Mouse (Mus musculus) hindbrain, embryonic 11.5 days (tissue): ENCODE results near the gene Thada. TPM values are rescaled to one million over a fixed set of nuclear protein-coding genes. Genes with fewer than 3 reads are reported as not detected.

Source experiments
- ATAC-seq: fragments of 200-750 bp; cut with Nextera tagmentation; 2 replicates; pipeline ENCODE4 v1.8.0; 2017; ENCODE audit warnings: mild to moderate bottlenecking, moderate TSS enrichment, moderate library complexity; ENCODE audit not compliant: low FRiP score
- DNase-seq: peaks from one replicate; pipeline ENCODE4 v3.0.0-alpha.2; 2015; ENCODE audit warnings: low spot score
- H3K27ac ChIP-seq: fragments of 300-500 bp; sonication (generic); 2 replicates; pipeline ENCODE4 v1.5.1; 2014; ENCODE audit warnings: mild to moderate bottlenecking, low read depth, low read length
- H3K27me3 ChIP-seq: fragments of 300-500 bp; sonication (generic); 2 replicates; pipeline ENCODE4 v1.6.1; 2014; ENCODE audit warnings: mild to moderate bottlenecking, low read length, moderate library complexity, mixed read lengths; ENCODE audit not compliant: control insufficient read depth, insufficient read depth
- H3K36me3 ChIP-seq: fragments of 300-500 bp; sonication (generic); 2 replicates; pipeline ENCODE4 v1.6.1; 2014; ENCODE audit warnings: mild to moderate bottlenecking, low read length, moderate library complexity, mixed read lengths; ENCODE audit not compliant: control insufficient read depth, insufficient read depth
- H3K4me1 ChIP-seq: fragments of 300-500 bp; sonication (generic); replicated peaks from 2 replicates; pipeline ENCODE4 v1.6.1; 2014; ENCODE audit warnings: low read length, mixed read lengths; ENCODE audit not compliant: control insufficient read depth, insufficient read depth
- H3K4me2 ChIP-seq: fragments of 300-500 bp; sonication (generic); replicated peaks from 2 replicates; pipeline ENCODE4 v1.6.1; 2014; ENCODE audit warnings: mild to moderate bottlenecking, low read depth, low read length
- H3K4me3 ChIP-seq: fragments of 300-500 bp; sonication (generic); 2 replicates; pipeline ENCODE4 v1.5.1; 2014; ENCODE audit warnings: low read depth, low read length
- H3K9ac ChIP-seq: fragments of 300-500 bp; sonication (generic); 2 replicates; pipeline ENCODE4 v1.6.1; 2014; ENCODE audit warnings: low read depth, low read length
- H3K9me3 ChIP-seq: fragments of 300-500 bp; sonication (generic); 2 replicates; pipeline ENCODE4 v1.6.1; 2016; ENCODE audit warnings: low read length; ENCODE audit not compliant: control insufficient read depth
- WGBS: fragments of 180-500 bp; shearing (Covaris S2); extraction: QIAGEN DNeasy Blood & Tissue Kit; methylation state at CpG from one replicate; pipeline ENCODE4 v1.1.7; 2014; 5-methylcytosine and 5-hydroxymethylcytosine counted together
- polyA plus RNA-seq: library from polyadenylated mRNA; unstranded; fragments of >200 nt; fragmentation: Nextera tagmentation; extraction: Ambion mirVana; gene quantifications from 2 replicates; pipeline ENCODE4 v1.2.1, GENCODE M21; 2014

The Thada gene
- polyA plus RNA-seq, 1 experiment from 2014 or later, result 13.1 TPM

DNA sequence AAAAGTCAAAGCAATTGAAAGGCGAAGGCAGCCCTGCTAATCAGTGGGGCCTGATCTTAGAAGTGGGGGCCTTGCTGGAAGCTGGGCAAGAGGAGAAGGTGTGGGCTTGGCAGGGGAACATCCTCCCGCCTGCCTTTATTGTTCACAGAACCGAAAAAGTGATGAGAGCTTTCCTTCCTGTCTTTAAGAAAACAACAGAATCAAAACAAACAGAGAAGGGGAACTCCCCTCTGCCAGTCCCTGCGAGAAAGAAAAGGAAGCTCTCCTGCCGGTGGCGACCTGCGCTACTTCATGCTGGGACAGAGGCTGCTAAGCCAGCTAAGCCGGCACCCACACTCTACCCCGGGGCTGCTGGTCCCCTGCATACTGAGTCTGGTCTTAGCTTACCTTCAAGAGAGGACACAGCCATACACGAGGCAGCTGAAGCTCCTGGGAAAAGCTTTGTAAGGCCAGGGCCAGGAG, 320.1 kb downstream of the Thada start:
- no peaks in the 10 kb centered on the region for H3K36me3 ChIP-seq
- no peak for DNase-seq
- no peak overlapping the region for H3K4me3 ChIP-seq
- WGBS, result 12% methylated on average over 10 of the region's 10 CpGs
- no peaks in the 10 kb centered on the region for H3K27me3 ChIP-seq
- H3K9ac ChIP-seq, result no peak overlapping the region; the same call in 1 of the 2 replicates
- no peak overlapping the region for H3K27ac ChIP-seq
- H3K9me3 ChIP-seq, result no peaks in the 10 kb centered on the region
- H3K4me2 ChIP-seq, result no peak overlapping the region
- no peak for ATAC-seq
- peaks cover 8% of the 10 kb centered on the region for H3K4me1 ChIP-seq

GRCm38 (mm10) chr17:84144762-84145599, 321.0 kb downstream of the Thada start:
- H3K27me3 ChIP-seq, result no peaks in the 10 kb centered on the region
- no peak overlapping the region for H3K9ac ChIP-seq
- no peaks in the 10 kb centered on the region for H3K9me3 ChIP-seq
- no peak overlapping the region for H3K4me3 ChIP-seq
- WGBS, result 76% methylated on average over 5 of the region's 5 CpGs
- no peak for ATAC-seq
- H3K4me1 ChIP-seq, result peaks cover 8% of the 10 kb centered on the region
- no peaks in the 10 kb centered on the region for H3K36me3 ChIP-seq
- H3K27ac ChIP-seq, result no peak overlapping the region
- DNase-seq, result no peak
- no peak overlapping the region for H3K4me2 ChIP-seq

GRCm38 (mm10) chr17:84144130-84144529, 321.9 kb downstream of the Thada start:
- Histone ChIP-seq H3K9ac (no peak overlapping the region), H3K9me3 (no peaks in the 10 kb centered on the region), H3K27ac (no peak overlapping the region), H3K4me1 (peaks cover 8% of the 10 kb centered on the region), H3K4me3 (no peak overlapping the region), H3K27me3 (no peaks in the 10 kb centered on the region), H3K4me2 (no peak overlapping the region), H3K36me3 (no peaks in the 10 kb centered on the region)
- 93% methylated on average over 3 of the region's 3 CpGs for whole genome bisulfite sequencing
- no peak for ATAC-seq
- no peak for DNase-seq

GRCm38 (mm10) chr17:84143219-84143844, 322.7 kb downstream of the Thada start:
- Histone ChIP-seq H3K9me3 (no peaks in the 10 kb centered on the region), H3K27me3 (no peaks in the 10 kb centered on the region), H3K9ac (no peak overlapping the region), H3K27ac (no peak overlapping the region), H3K4me2 (no peak overlapping the region), H3K4me1 (peaks cover 5% of the 10 kb centered on the region), H3K4me3 (no peak overlapping the region), H3K36me3 (no peaks in the 10 kb centered on the region)
- 63% methylated on average over 12 of the region's 12 CpGs for WGBS
- ATAC-seq, result no peak
- DNase-seq, result no peak

DNA sequence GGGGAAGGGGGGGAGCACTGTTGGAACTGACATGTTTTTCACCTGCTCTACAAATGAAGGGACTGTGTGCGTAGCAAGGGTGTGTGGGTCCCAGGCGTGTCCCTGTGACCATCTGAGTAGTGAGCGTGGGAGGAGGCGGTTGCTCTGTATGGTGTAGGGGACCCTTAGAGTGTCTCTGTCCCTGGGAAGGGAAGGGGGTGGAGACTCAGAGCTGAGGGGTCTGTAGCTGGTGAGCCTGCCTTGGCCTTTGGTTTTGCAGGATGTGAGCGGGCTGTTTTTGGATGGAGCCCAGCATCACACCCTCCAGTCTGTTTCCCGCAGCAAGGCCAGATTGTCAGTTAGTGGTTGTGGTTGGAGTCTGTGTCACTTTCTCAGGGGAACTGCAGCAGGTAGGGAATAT, 324.3 kb downstream of the Thada start:
- H3K27me3 ChIP-seq, result no peaks in the 10 kb centered on the region
- no peak overlapping the region for H3K9ac ChIP-seq
- WGBS, result 94% methylated on average over 6 of the region's 6 CpGs
- H3K4me1 ChIP-seq, result peaks cover 5% of the 10 kb centered on the region
- no peak for ATAC-seq
- H3K27ac ChIP-seq, result no peak overlapping the region
- no peak for DNase-seq
- no peak overlapping the region for H3K4me2 ChIP-seq
- H3K4me3 ChIP-seq, result no peak overlapping the region
- no peaks in the 10 kb centered on the region for H3K36me3 ChIP-seq
- no peaks in the 10 kb centered on the region for H3K9me3 ChIP-seq

GRCm38 (mm10) chr17:84140822-84141507, 325.0 kb downstream of the Thada start:
- Histone ChIP-seq H3K36me3 (no peaks in the 10 kb centered on the region), H3K27me3 (no peaks in the 10 kb centered on the region), H3K4me2 (no peak overlapping the region), H3K27ac (no peak overlapping the region), H3K4me1 (peaks cover 2% of the 10 kb centered on the region), H3K9ac (no peak overlapping the region), H3K4me3 (no peak overlapping the region), H3K9me3 (no peaks in the 10 kb centered on the region)
- 77% methylated on average over 10 of the region's 10 CpGs for WGBS
- no peak for DNase-seq
- ATAC-seq, result no peak

Other genes starting within 250 kb of the Thada start
- 2.3 and 3.4 TPM in 2 replicates for gene Plekhh2, start 45.7 kb upstream of the Thada start, polyA plus RNA-seq
- 36.0 and 38.2 TPM in 2 replicates for gene Dync2li1, start 160.3 kb upstream of the Thada start, polyA plus RNA-seq
- 0.28 and 0.42 TPM in 2 replicates for gene Abcg8, start 210.1 kb upstream of the Thada start, polyA plus RNA-seq
- gene Abcg5, start 216.8 kb upstream of the Thada start, polyA plus RNA-seq, result 2.2 and 3.0 TPM in 2 replicates